Mouse (Mus musculus) A20 (cell line): ENCODE measurements around the gene Dpf1.

ENCODE experiments used
- DNase-seq: peaks from one replicate; pipeline ENCODE4 v3.0.0-alpha.2; 2011; ENCODE audit warnings: low read depth, low spot score

Dpf1 gene

GRCm38 (mm10) chr7:29309221-29309721 lies 5.5 kb downstream of the Dpf1 start:
- no peak for DNase-seq

GRCm38 (mm10) chr7:29309749-29310148 lies 6.0 kb downstream of the Dpf1 start:
- DNase-seq: no peak

- no peak for DNase-seq
These were observed 9.3 kb downstream of the Dpf1 start for GRCm38 (mm10) chr7:29313051-29313450.

GRCm38 (mm10) chr7:29313572-29314261 lies 10.0 kb downstream of the Dpf1 start:
- no peak for DNase-seq

GRCm38 (mm10) chr7:29314844-29315628 lies 11.3 kb downstream of the Dpf1 start:
- DNase-seq: no peak

- no peak for DNase-seq
These were observed 12.5 kb downstream of the Dpf1 start for GRCm38 (mm10) chr7:29316137-29316734.

GRCm38 (mm10) chr7:29316976-29317375 lies 13.2 kb downstream of the Dpf1 start:
- DNase-seq: no peak

GRCm38 (mm10) chr7:29317558-29317957 lies 13.8 kb downstream of the Dpf1 start:
- no peak for DNase-seq

GRCm38 (mm10) chr7:29318115-29318911 lies 14.6 kb downstream of the Dpf1 start:
- DNase-seq: no peak

GRCm38 (mm10) chr7:29319337-29320307 lies 15.9 kb downstream of the Dpf1 start:
- peak; percentile 36 for DNase-seq

- no peak for DNase-seq
These were observed 23.3 kb downstream of the Dpf1 start for GRCm38 (mm10) chr7:29327087-29327486.

GRCm38 (mm10) chr7:29328984-29329383 lies 25.2 kb downstream of the Dpf1 start:
- no peak for DNase-seq

- DNase-seq: no peak
These were observed 30.4 kb downstream of the Dpf1 start for GRCm38 (mm10) chr7:29334156-29334555.

- peak; percentile 15 for DNase-seq
These were observed 31.5 kb downstream of the Dpf1 start for GRCm38 (mm10) chr7:29335276-29335675.

- no peak for DNase-seq
These were observed 32.3 kb downstream of the Dpf1 start for GRCm38 (mm10) chr7:29335841-29336671.

GRCm38 (mm10) chr7:29336795-29337319 lies 33.1 kb downstream of the Dpf1 start:
- DNase-seq: peak; percentile 10

- DNase-seq: no peak
These were observed 34.0 kb downstream of the Dpf1 start for GRCm38 (mm10) chr7:29337766-29338165.

- DNase-seq: no peak
These were observed 34.7 kb downstream of the Dpf1 start for GRCm38 (mm10) chr7:29338351-29338919.
